Mouse (Mus musculus): Measurements from ENCODE around the gene Abhd17c. TPM values are rescaled to one million over a fixed set of nuclear protein-coding genes. Genes with fewer than 3 reads are reported as not detected.

Gene Abhd17c
- polyA plus RNA-seq, 1 experiment = 292 TPM

- Histone ChIP-seq H3K36me3 (ENCODE audit: control insufficient read depth, insufficient read depth, low read length) (no peaks in the 10 kb centered on the region), H3K4me3 (ENCODE audit: low read depth, low read length) (no peak overlapping the region), H3K27ac (ENCODE audit: insufficient read depth, low read depth, low read length) (no peak overlapping the region), H3K4me1 (ENCODE audit: control insufficient read depth, insufficient read depth, insufficient read length, low read length) (peaks cover 21% of the 10 kb centered on the region; the same call in 1 of the 2 replicates), H3K27me3 (ENCODE audit: control insufficient read depth, insufficient read depth, low read length) (no peaks in the 10 kb centered on the region)
- WGBS = 32% methylated on average over 1 of the region's 1 CpGs
- TF ChIP-seq POLR2A (IDR thresholded peaks at IDR 0.05; ENCODE audit: low read depth, low read length) (no peak), CTCF (IDR thresholded peaks at IDR 0.05; ENCODE audit: extremely low read depth, insufficient read length, insufficient replicate concordance, low read depth, low read length) (no peak)
Observed at GRCm38 (mm10) chr7:84166007-84166406, 14.3 kb upstream of the Abhd17c start.

- Histone ChIP-seq H3K27me3 (ENCODE audit: control insufficient read depth, insufficient read depth, low read length) (no peaks in the 10 kb centered on the region), H3K4me1 (ENCODE audit: control insufficient read depth, insufficient read depth, insufficient read length, low read length) (peaks cover 18% of the 10 kb centered on the region; the same call in 1 of the 2 replicates), H3K27ac (ENCODE audit: insufficient read depth, low read depth, low read length) (no peak overlapping the region), H3K4me3 (ENCODE audit: low read depth, low read length) (no peak overlapping the region), H3K36me3 (ENCODE audit: control insufficient read depth, insufficient read depth, low read length) (no peaks in the 10 kb centered on the region)
- WGBS = 35% methylated on average over 3 of the region's 3 CpGs
- TF ChIP-seq POLR2A (IDR thresholded peaks at IDR 0.05; ENCODE audit: low read depth, low read length) (no peak), CTCF (IDR thresholded peaks at IDR 0.05; ENCODE audit: extremely low read depth, insufficient read length, insufficient replicate concordance, low read depth, low read length) (no peak)
Observed at GRCm38 (mm10) chr7:84165288-84165687, 13.6 kb upstream of the Abhd17c start.

GRCm38 (mm10) chr7:84164880-84165279 lies 13.2 kb upstream of the Abhd17c start:
- Histone ChIP-seq H3K27ac (ENCODE audit: insufficient read depth, low read depth, low read length) (no peak overlapping the region), H3K36me3 (ENCODE audit: control insufficient read depth, insufficient read depth, low read length) (no peaks in the 10 kb centered on the region), H3K4me3 (ENCODE audit: low read depth, low read length) (no peak overlapping the region), H3K4me1 (ENCODE audit: control insufficient read depth, insufficient read depth, insufficient read length, low read length) (peaks cover 18% of the 10 kb centered on the region; the same call in 1 of the 2 replicates), H3K27me3 (ENCODE audit: control insufficient read depth, insufficient read depth, low read length) (no peaks in the 10 kb centered on the region)
- TF ChIP-seq POLR2A (IDR thresholded peaks at IDR 0.05; ENCODE audit: low read depth, low read length) = no peak
- TF ChIP-seq CTCF (IDR thresholded peaks at IDR 0.05; ENCODE audit: extremely low read depth, insufficient read length, insufficient replicate concordance, low read depth, low read length) = no peak
- WGBS = 45% methylated on average over 4 of the region's 4 CpGs

GRCm38 (mm10) chr7:84164419-84164818 lies 12.7 kb upstream of the Abhd17c start:
- Histone ChIP-seq H3K27me3 (ENCODE audit: control insufficient read depth, insufficient read depth, low read length) (no peaks in the 10 kb centered on the region), H3K4me3 (ENCODE audit: low read depth, low read length) (no peak overlapping the region), H3K4me1 (ENCODE audit: control insufficient read depth, insufficient read depth, insufficient read length, low read length) (peaks cover 18% of the 10 kb centered on the region; the same call in 1 of the 2 replicates), H3K27ac (ENCODE audit: insufficient read depth, low read depth, low read length) (no peak overlapping the region), H3K36me3 (ENCODE audit: control insufficient read depth, insufficient read depth, low read length) (no peaks in the 10 kb centered on the region)
- TF ChIP-seq POLR2A (IDR thresholded peaks at IDR 0.05; ENCODE audit: low read depth, low read length) (no peak), CTCF (IDR thresholded peaks at IDR 0.05; ENCODE audit: extremely low read depth, insufficient read length, insufficient replicate concordance, low read depth, low read length) (no peak)
- 76% methylated on average over 2 of the region's 2 CpGs for WGBS

- Histone ChIP-seq H3K36me3 (ENCODE audit: control insufficient read depth, insufficient read depth, low read length) (no peaks in the 10 kb centered on the region), H3K27me3 (ENCODE audit: control insufficient read depth, insufficient read depth, low read length) (no peaks in the 10 kb centered on the region), H3K27ac (ENCODE audit: insufficient read depth, low read depth, low read length) (no peak overlapping the region), H3K4me3 (ENCODE audit: low read depth, low read length) (no peak overlapping the region), H3K4me1 (ENCODE audit: control insufficient read depth, insufficient read depth, insufficient read length, low read length) (peaks cover 18% of the 10 kb centered on the region; the same call in 1 of the 2 replicates)
- 67% methylated on average over 4 of the region's 4 CpGs for WGBS
- TF ChIP-seq CTCF (IDR thresholded peaks at IDR 0.05; ENCODE audit: extremely low read depth, insufficient read length, insufficient replicate concordance, low read depth, low read length) (no peak), POLR2A (IDR thresholded peaks at IDR 0.05; ENCODE audit: low read depth, low read length) (no peak)
Observed at GRCm38 (mm10) chr7:84163585-84163984, 11.9 kb upstream of the Abhd17c start.

- H3K4me3 ChIP-seq (ENCODE audit: low read depth, low read length) = no peak overlapping the region
- H3K36me3 ChIP-seq (ENCODE audit: control insufficient read depth, insufficient read depth, low read length) = no peaks in the 10 kb centered on the region
- 86% methylated on average over 2 of the region's 2 CpGs for WGBS
- H3K27ac ChIP-seq (ENCODE audit: insufficient read depth, low read depth, low read length) = no peak overlapping the region
- H3K4me1 ChIP-seq (ENCODE audit: control insufficient read depth, insufficient read depth, insufficient read length, low read length) = 0 out of 2 replicates have a peak, but pooled peaks cover 2% of the 10 kb centered on the region
- no peak for TF ChIP-seq CTCF (IDR thresholded peaks at IDR 0.05; ENCODE audit: extremely low read depth, insufficient read length, insufficient replicate concordance, low read depth, low read length)
- no peak for TF ChIP-seq POLR2A (IDR thresholded peaks at IDR 0.05; ENCODE audit: low read depth, low read length)
- H3K27me3 ChIP-seq (ENCODE audit: control insufficient read depth, insufficient read depth, low read length) = no peaks in the 10 kb centered on the region
Observed at GRCm38 (mm10) chr7:84159414-84159813, 7.7 kb upstream of the Abhd17c start.

GRCm38 (mm10) chr7:84153821-84154220 lies 2.1 kb upstream of the Abhd17c start:
- TF ChIP-seq POLR2A (IDR thresholded peaks at IDR 0.05; ENCODE audit: low read depth, low read length) (no peak), CTCF (IDR thresholded peaks at IDR 0.05; ENCODE audit: extremely low read depth, insufficient read length, insufficient replicate concordance, low read depth, low read length) (no peak)
- Histone ChIP-seq H3K4me1 (ENCODE audit: control insufficient read depth, insufficient read depth, insufficient read length, low read length) (peaks cover 10% of the 10 kb centered on the region; the same call in 1 of the 2 replicates), H3K36me3 (ENCODE audit: control insufficient read depth, insufficient read depth, low read length) (no peaks in the 10 kb centered on the region), H3K4me3 (ENCODE audit: low read depth, low read length) (no peak overlapping the region), H3K27ac (ENCODE audit: insufficient read depth, low read depth, low read length) (no peak overlapping the region), H3K27me3 (ENCODE audit: control insufficient read depth, insufficient read depth, low read length) (no peaks in the 10 kb centered on the region)
- WGBS = 74% methylated on average over 4 of the region's 4 CpGs

Data from small intestine, adult 2 months (tissue).